Mouse (Mus musculus) urinary bladder, postnatal 36 days (tissue): ENCODE measurements around the gene Polr3a.

ENCODE experiments used
- DNase-seq, 2 experiments: peaks; one replicate each; pipeline ENCODE4 v3.0.0; 2022; ENCODE audit warnings: low spot score in 2 of 2, mixed read lengths in 1 of 2

Polr3a gene

GRCm38 (mm10) chr14:24486773-24487227, at the start of gene Polr3a, which contains the start of gene Rps24:
Polr3a (minus strand) TSS chr14:24487058.
Rps24 (plus strand) TSS chr14:24487125.
- peak; percentile 75 to 89 for DNase-seq

GRCm38 (mm10) chr14:24534865-24535545, 48.1 kb upstream of the Polr3a start:
- DNase-seq = peak; percentile 16 to 37

GRCm38 (mm10) chr14:24530228-24530627, 43.4 kb upstream of the Polr3a start:
- DNase-seq = no peak

GRCm38 (mm10) chr14:24526440-24526839, 39.6 kb upstream of the Polr3a start:
- DNase-seq = no peak

- DNase-seq = no peak
Observed at GRCm38 (mm10) chr14:24525677-24526415, 39.0 kb upstream of the Polr3a start.

- DNase-seq = no peak
Observed at GRCm38 (mm10) chr14:24525137-24525536, 38.3 kb upstream of the Polr3a start.

- DNase-seq = no peak
Observed at GRCm38 (mm10) chr14:24521597-24521996, 34.7 kb upstream of the Polr3a start.

GRCm38 (mm10) chr14:24512527-24513161, 25.8 kb upstream of the Polr3a start:
- DNase-seq = no peak

GRCm38 (mm10) chr14:24510679-24511078, 23.8 kb upstream of the Polr3a start:
- no peak for DNase-seq

- DNase-seq = no peak
Observed at GRCm38 (mm10) chr14:24510218-24510617, 23.4 kb upstream of the Polr3a start.

GRCm38 (mm10) chr14:24509557-24509956, 22.7 kb upstream of the Polr3a start:
- peak in 1 of 2 experiments; percentile 44 for DNase-seq

GRCm38 (mm10) chr14:24508070-24508773, 21.4 kb upstream of the Polr3a start:
- no peak for DNase-seq

GRCm38 (mm10) chr14:24507452-24508069, 20.7 kb upstream of the Polr3a start:
- DNase-seq = no peak

- DNase-seq = no peak
Observed at GRCm38 (mm10) chr14:24501256-24501655, 14.4 kb upstream of the Polr3a start.

GRCm38 (mm10) chr14:24500845-24501186, 14.0 kb upstream of the Polr3a start:
- no peak for DNase-seq

- peak; percentile 78 to 81 for DNase-seq
Observed at GRCm38 (mm10) chr14:24500091-24500844, 13.4 kb upstream of the Polr3a start.

GRCm38 (mm10) chr14:24499478-24499877, 12.6 kb upstream of the Polr3a start:
- no peak for DNase-seq

- DNase-seq = no peak
Observed at GRCm38 (mm10) chr14:24498561-24499255, 11.8 kb upstream of the Polr3a start.

- peak in 1 of 2 experiments; percentile 19 for DNase-seq
Observed at GRCm38 (mm10) chr14:24497443-24497842, 10.6 kb upstream of the Polr3a start.

GRCm38 (mm10) chr14:24496507-24496906, 9.6 kb upstream of the Polr3a start:
- DNase-seq = peak in 1 of 2 experiments; percentile 19
